In the genomic region with DNA sequence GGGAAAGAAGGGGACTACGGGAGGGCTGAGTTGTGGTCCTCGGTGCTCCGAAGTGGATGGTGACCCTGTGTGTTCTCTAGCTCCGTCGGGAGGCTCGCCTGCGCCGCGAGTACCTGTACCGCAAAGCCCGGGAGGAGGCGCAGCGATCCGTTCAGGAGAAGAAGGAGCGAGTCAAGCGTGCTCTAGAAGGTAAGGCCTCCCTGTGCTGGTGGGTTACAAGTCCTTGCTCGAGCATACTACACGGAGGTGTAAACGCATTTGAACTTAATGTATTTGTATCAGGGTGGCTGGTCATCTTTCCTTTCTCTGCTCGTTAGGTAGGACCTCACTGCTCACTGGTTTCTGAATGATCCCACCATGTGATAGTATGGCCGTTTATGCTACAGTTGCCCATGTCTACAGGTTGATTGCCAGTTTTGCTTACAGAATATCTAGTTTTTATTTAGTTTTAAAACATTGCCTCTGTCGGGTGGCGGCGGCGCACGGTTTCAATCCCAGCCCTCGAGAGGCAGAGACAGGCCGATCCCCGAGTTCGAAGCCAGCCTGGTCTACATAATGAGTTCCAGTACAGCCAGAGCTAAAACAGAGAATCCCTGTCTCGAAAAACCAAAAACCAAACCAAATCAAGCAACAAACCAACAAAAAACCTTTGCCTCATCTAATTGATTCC, we compare ENCODE assay signal across 8 mouse cellular contexts. TPM values are rescaled to one million over a fixed set of nuclear protein-coding genes. Genes with fewer than 3 reads are reported as not detected.
DNase-seq lines count a peak whose midpoint lies in the region; ATAC-seq and TF ChIP-seq lines count a peak whose summit lies in the region.

No protein-coding gene starts in this region.

- peak overlapping the region; percentile 73 for H3K4me3 ChIP-seq in liver, adult 2 months (ENCODE audit: insufficient read depth, low read depth, low read length)
- peak overlapping the region; percentile 59 for H3K4me3 ChIP-seq in forebrain, embryonic 14.5 days (ENCODE audit: low read depth, low read length)
- peak overlapping the region; percentile 76 for H3K4me3 ChIP-seq in liver, embryonic 15.5 days (replicated peaks)

- H3K9ac ChIP-seq in liver, adult 2 months (ENCODE audit: low read depth, low read length) = peak overlapping the region; percentile 62
- H3K9ac ChIP-seq in forebrain, embryonic 14.5 days (ENCODE audit: low read length) = peak overlapping the region; percentile 62
- peak overlapping the region; percentile 58 for H3K9ac ChIP-seq in liver, embryonic 15.5 days

- ATAC-seq in forebrain, embryonic 14.5 days = peak; percentile 43
- peak; percentile 22 for ATAC-seq in liver, embryonic 15.5 days (ENCODE audit: insufficient read depth)

- no peaks in the 10 kb centered on the region for H3K4me1 ChIP-seq in liver, adult 2 months (ENCODE audit: control insufficient read depth, insufficient read depth, low read length)
- H3K4me1 ChIP-seq in forebrain, embryonic 14.5 days (ENCODE audit: control insufficient read depth, insufficient read depth, low read length) = peaks cover 5% of the 10 kb centered on the region
- peaks cover 36% of the 10 kb centered on the region for H3K4me1 ChIP-seq in liver, embryonic 15.5 days (replicated peaks)

- 7% methylated on average over 31 of the region's 31 CpGs for whole genome bisulfite sequencing in liver, adult 2 months
- 9% methylated on average over 31 of the region's 31 CpGs for WGBS in forebrain, embryonic 14.5 days
- 5% methylated on average over 31 of the region's 31 CpGs for WGBS in liver, embryonic 15.5 days (ENCODE audit: insufficient replicate concordance)

- H3K36me3 ChIP-seq in liver, adult 2 months (ENCODE audit: control insufficient read depth, insufficient read depth, low read length) = peaks cover 10% of the 10 kb centered on the region; the same call in 1 of the 2 replicates
- peaks cover 31% of the 10 kb centered on the region for H3K36me3 ChIP-seq in forebrain, embryonic 14.5 days (ENCODE audit: control insufficient read depth, insufficient read depth, low read length)
- H3K36me3 ChIP-seq in liver, embryonic 15.5 days (replicated peaks) = peaks cover 40% of the 10 kb centered on the region

- peak overlapping the region; percentile 14; the same call in 1 of the 2 replicates for H3K27ac ChIP-seq in liver, adult 2 months (replicated peaks; ENCODE audit: insufficient read depth, low read depth, low read length)
- no peak overlapping the region for H3K27ac ChIP-seq in forebrain, embryonic 14.5 days (ENCODE audit: low read depth, low read length)
- peak overlapping the region; percentile 58; the same call in 1 of the 2 replicates for H3K27ac ChIP-seq in liver, embryonic 15.5 days (replicated peaks)

- no peaks in the 10 kb centered on the region for H3K27me3 ChIP-seq in liver, adult 2 months (ENCODE audit: control insufficient read depth, insufficient read depth, low read length)
- no peaks in the 10 kb centered on the region for H3K27me3 ChIP-seq in forebrain, embryonic 14.5 days (replicated peaks; ENCODE audit: control insufficient read depth, insufficient read depth, low read length)
- no peaks in the 10 kb centered on the region for H3K27me3 ChIP-seq in liver, embryonic 15.5 days

- TF ChIP-seq POLR2A in liver, adult 2 months (IDR thresholded peaks at IDR 0.05; ENCODE audit: extremely low read depth, insufficient read depth, low read length) = no peak
- TF ChIP-seq POLR2A in brain, embryonic 14.5 days (IDR thresholded peaks at IDR 0.05; ENCODE audit: borderline replicate concordance, extremely low read depth, insufficient read depth, insufficient read length, poor library complexity, severe bottlenecking) = no peak

- H3K9me3 ChIP-seq in forebrain, embryonic 14.5 days (replicated peaks; ENCODE audit: control insufficient read depth, low read length) = no peaks in the 10 kb centered on the region
- no peaks in the 10 kb centered on the region for H3K9me3 ChIP-seq in liver, embryonic 15.5 days (replicated peaks)

- DNase-seq in liver, adult 2 months (ENCODE audit: extremely low read depth, low read depth, low spot score) = no peak
- no peak for DNase-seq in liver
- no peak for DNase-seq in brain, embryonic 14.5 days (ENCODE audit: low read depth)
- DNase-seq in forebrain, embryonic 14.5 days (ENCODE audit: low spot score) = no peak
- DNase-seq in testis, postnatal 10 days (ENCODE audit: low spot score) = peak; percentile 75
- no peak for DNase-seq in urinary bladder, postnatal 36 days (ENCODE audit: low spot score in 2 of 2)
- DNase-seq in adrenal gland, adult 8-10 months = no peak

- no peaks in the 10 kb centered on the region for H3K79me2 ChIP-seq in liver, adult 2 months (ENCODE audit: control insufficient read depth, insufficient read depth, low read length)

- TF ChIP-seq CTCF in liver, adult 2 months (IDR thresholded peaks at IDR 0.05; ENCODE audit: low read depth, low read length) = peak; percentile 45
- TF ChIP-seq CTCF in brain, embryonic 14.5 days (IDR thresholded peaks at IDR 0.05; ENCODE audit: borderline replicate concordance, extremely low read depth, insufficient read depth, insufficient read length) = 0 out of 2 replicates have a peak, but pooled peaks have one; percentile 7

- peak overlapping the region; percentile 66 for H3K4me2 ChIP-seq in forebrain, embryonic 14.5 days (ENCODE audit: low read length)
- peak overlapping the region; percentile 87 for H3K4me2 ChIP-seq in liver, embryonic 15.5 days

RNA-seq across cellular contexts. Expression of gene Imp4, which starts 0.4 kb away (rescaled TPM):
- 11.2 and 17.0 TPM in 2 replicates for total RNA-seq in liver, adult 2 months (2014; rRNA removed)
- polyA plus RNA-seq in liver, adult 2 months (2012; rRNA removed) = 32.1 and 36.2 TPM in 2 replicates
- 32.4 and 34.6 TPM in 2 replicates for polyA plus RNA-seq in brain, embryonic 14.5 days (2012; rRNA removed)
- 68.5 and 69.1 TPM in 2 replicates for polyA plus RNA-seq in forebrain, embryonic 14.5 days (2014; fragmentation: Nextera tagmentation; extraction: Ambion mirVana)
- 52.0 and 53.2 TPM in 2 replicates for polyA plus RNA-seq in liver, embryonic 15.5 days (2015; fragmentation: Nextera tagmentation; extraction: Ambion mirVana)
- 10 to 100 TPM; 65.7 to 73.7 (median 71.4) TPM for total RNA-seq in adrenal gland, adult 8-10 months (2022)

RNA-seq across cellular contexts. Expression of gene Ccdc115, which starts 0.6 kb away (rescaled TPM):
- 12.1 and 13.5 TPM in 2 replicates for total RNA-seq in liver, adult 2 months (2014; rRNA removed)
- 10.7 and 12.9 TPM in 2 replicates for polyA plus RNA-seq in liver, adult 2 months (2012; rRNA removed)
- polyA plus RNA-seq in brain, embryonic 14.5 days (2012; rRNA removed) = 50.3 and 59.4 TPM in 2 replicates
- polyA plus RNA-seq in forebrain, embryonic 14.5 days (2014; fragmentation: Nextera tagmentation; extraction: Ambion mirVana) = 69.8 and 70.3 TPM in 2 replicates
- 22.2 and 25.0 TPM in 2 replicates for polyA plus RNA-seq in liver, embryonic 15.5 days (2015; fragmentation: Nextera tagmentation; extraction: Ambion mirVana)
- total RNA-seq in adrenal gland, adult 8-10 months (2022) = 10 to 100 TPM; 17.6 to 22.4 (median 18.9) TPM

RNA-seq across cellular contexts. Expression of gene Ptpn18, which starts 19.5 kb away (rescaled TPM):
- total RNA-seq in liver, adult 2 months (2014; rRNA removed) = 9.6 and 9.9 TPM in 2 replicates
- polyA plus RNA-seq in liver, adult 2 months (2012; rRNA removed) = 13.5 and 25.4 TPM in 2 replicates
- 12.3 and 12.6 TPM in 2 replicates for polyA plus RNA-seq in brain, embryonic 14.5 days (2012; rRNA removed)
- 7.1 TPM in 2 replicates for polyA plus RNA-seq in forebrain, embryonic 14.5 days (2014; fragmentation: Nextera tagmentation; extraction: Ambion mirVana)
- 17.8 and 18.2 TPM in 2 replicates for polyA plus RNA-seq in liver, embryonic 15.5 days (2015; fragmentation: Nextera tagmentation; extraction: Ambion mirVana)
- total RNA-seq in adrenal gland, adult 8-10 months (2022) = 1 to 10 TPM; 5.3 to 10.0 (median 7.2) TPM

RNA-seq across cellular contexts. Expression of gene Prss39, which starts 58.1 kb away (rescaled TPM):
- not detected in 2 replicates for total RNA-seq in liver, adult 2 months (2014; rRNA removed)
- polyA plus RNA-seq in liver, adult 2 months (2012; rRNA removed) = not detected in 2 replicates
- not detected in 2 replicates for polyA plus RNA-seq in brain, embryonic 14.5 days (2012; rRNA removed)
- not detected in 2 replicates for polyA plus RNA-seq in forebrain, embryonic 14.5 days (2014; fragmentation: Nextera tagmentation; extraction: Ambion mirVana)
- not detected in 2 replicates for polyA plus RNA-seq in liver, embryonic 15.5 days (2015; fragmentation: Nextera tagmentation; extraction: Ambion mirVana)
- total RNA-seq in adrenal gland, adult 8-10 months (2022) = not detected
